Mouse (Mus musculus) layer of hippocampus, adult 8-10 months (tissue): ENCODE measurements around the gene Ccdc106. TPM values are rescaled to one million over a fixed set of nuclear protein-coding genes. Genes with fewer than 3 reads are reported as not detected.
"Not testable (repeated sequence)": the region's sequence is repeated elsewhere in the genome, so short reads cannot be mapped to it uniquely, and the experiment has no call there.

Source experiments
- DNase-seq, 2 experiments: peaks; one replicate each; pipeline ENCODE4 v3.0.0; 2022; ENCODE audit warnings: low spot score in 2 of 2
- total RNA-seq, 4 experiments: library from RNA; stranded (reverse); gene quantifications; 2 replicates each; pipeline ENCODE4 v1.2.4; 2022

Gene Ccdc106
- total RNA-seq, 4 experiments from 2014 or later: 45.2 to 65.9 (median 56.9) TPM

- peak in 1 of 2 experiments; percentile 73 for DNase-seq
Observed at GRCm38 (mm10) chr7:5051193-5052192, 31.1 kb downstream of the Ccdc106 start, which contains the start of gene Zfp580. Gene Zfp580 (plus strand): TSS chr7:5051538.

GRCm38 (mm10) chr7:5052438-5052837 is 32.1 kb downstream of the Ccdc106 start:
- DNase-seq: no peak

DNA sequence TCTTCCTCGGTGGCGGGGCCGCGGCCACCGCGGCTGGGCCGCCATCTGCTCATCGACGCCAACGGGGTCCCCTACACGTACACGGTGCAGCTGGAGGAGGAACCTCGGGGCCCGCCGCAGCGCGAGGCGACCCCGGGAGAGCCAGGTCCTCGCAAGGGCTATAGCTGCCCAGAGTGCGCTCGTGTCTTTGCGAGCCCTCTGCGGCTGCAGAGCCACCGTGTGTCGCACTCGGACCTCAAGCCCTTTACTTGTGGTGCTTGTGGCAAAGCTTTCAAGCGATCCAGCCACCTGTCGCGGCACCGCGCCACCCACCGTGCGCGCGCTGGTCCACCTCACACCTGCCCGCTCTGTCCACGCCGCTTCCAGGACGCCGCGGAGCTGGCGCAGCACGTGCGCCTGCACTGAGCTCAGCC is 32.6 kb downstream of the Ccdc106 start:
- no peak for DNase-seq

DNA sequence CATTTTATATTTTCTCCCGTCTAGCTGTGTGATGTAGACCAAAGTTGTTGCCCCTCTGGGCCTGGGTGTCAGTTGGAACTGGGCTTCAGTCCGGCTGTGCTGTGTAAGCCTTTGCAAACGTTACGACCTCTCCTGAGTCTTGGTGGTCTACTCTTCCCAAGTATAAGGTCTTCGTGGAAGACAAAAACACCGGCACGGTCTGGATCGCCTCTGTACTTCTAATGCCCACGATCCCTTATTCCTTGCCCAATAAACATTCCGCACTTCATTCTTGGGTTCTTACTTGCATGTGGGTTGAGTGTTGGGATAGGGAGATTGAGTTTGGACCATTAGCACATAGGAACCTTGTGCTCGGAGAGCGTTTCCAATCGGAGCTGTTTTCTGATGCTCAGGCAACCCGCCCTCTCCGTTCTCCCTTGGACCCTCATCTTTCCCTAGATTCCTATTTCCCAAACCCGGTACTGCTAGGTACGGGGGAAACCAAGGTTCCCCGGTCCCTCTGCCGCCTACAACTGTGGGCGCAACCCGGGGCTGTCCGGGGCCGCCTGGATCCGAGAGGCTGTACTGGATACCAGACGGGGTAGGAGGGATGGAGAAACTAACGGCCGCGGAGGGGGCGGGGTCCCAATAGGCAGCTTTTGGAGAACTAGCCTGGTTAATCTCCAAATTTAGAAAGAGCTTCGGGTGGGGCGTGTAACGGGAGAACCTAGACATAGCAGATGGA is 33.3 kb downstream of the Ccdc106 start:
- peak in 1 of 2 experiments; percentile 55 for DNase-seq

- peak in 1 of 2 experiments; percentile 49 for DNase-seq
Observed at GRCm38 (mm10) chr7:5056651-5057263, 36.4 kb downstream of the Ccdc106 start.

- no peak for DNase-seq
Observed at GRCm38 (mm10) chr7:5057381-5057780, 37.0 kb downstream of the Ccdc106 start.

DNA sequence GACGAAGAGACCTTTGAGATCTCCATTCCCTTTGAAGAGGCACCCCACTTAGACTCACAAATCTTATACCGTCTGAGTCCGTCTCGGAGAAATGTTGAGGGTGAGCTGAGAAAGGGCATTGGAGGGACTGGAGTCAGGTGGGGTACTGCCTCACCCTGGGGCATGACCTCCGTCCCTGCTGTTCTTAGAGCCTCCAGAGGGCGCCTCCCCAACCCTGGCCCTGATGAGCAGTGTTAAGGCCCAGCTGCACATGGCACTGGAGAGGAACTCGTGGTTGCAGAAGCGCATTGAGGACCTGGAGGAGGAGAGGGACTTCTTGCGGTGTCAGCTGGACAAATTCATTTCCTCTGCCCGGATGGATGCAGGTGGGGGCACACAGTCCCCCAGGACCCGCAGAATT is 37.5 kb downstream of the Ccdc106 start:
- no peak for DNase-seq

DNA sequence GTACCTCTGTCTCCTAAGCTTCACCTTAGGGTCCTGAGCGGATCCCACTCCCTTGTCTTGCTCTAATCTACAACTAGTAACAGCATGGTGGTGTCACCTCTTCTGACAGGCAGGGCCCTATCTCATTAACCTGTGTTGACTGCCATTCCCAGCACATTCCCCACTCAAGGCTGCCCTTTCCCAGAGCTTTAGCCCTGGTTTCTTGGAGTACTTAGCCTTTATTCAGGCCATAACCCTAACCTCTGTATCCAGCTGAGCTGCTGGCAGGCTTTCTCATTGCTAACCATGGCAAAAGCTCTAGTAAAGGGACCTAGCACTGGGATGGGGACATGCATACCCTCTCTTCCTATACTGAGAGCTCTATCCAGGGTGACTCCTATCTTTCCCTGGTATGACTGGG is 38.3 kb downstream of the Ccdc106 start:
- DNase-seq: no peak

DNA sequence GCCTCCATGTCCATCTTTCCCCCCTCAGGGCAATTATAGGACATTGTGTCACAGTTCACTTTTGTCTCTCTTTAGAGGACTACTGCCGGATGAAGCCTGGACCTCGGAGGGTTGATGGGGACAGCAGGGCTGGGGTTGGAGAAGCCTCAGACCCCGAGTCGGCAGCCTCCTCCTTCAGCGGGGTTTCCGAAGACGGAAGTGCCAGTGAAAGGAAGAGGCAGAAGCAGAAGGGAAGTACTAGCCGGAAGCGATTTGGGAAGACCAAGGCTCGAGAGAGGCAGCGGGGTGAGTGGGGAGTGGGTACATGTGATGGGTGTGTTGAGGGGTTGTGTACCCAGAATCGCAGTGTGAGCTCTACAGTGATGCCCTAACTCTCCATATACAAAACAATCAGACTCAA is 39.1 kb downstream of the Ccdc106 start:
- no peak for DNase-seq

DNA sequence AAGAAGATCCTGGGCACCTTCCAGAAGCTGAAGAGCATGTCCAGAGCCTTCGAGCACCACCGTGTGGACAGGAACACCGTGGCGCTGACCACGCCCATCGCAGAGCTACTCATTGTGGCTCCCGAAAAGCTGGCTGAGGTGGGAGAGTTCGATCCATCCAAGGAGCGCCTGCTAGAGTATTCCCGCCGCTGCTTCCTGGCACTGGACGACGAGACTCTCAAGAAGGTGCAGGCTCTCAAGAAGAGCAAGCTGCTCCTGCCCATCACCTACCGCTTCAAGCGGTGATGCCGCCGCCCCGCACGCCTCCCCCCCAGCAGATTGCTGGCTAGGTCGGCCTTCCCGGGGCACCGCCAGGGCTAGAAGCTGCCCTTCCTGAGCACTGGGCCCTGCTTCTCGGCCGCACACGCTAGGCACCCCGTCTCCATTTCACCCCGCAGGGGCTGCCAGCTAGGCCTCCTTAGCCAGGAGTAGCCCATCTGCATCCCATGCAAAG is 39.9 kb downstream of the Ccdc106 start:
- peak in 1 of 2 experiments; percentile 76 for DNase-seq

DNA sequence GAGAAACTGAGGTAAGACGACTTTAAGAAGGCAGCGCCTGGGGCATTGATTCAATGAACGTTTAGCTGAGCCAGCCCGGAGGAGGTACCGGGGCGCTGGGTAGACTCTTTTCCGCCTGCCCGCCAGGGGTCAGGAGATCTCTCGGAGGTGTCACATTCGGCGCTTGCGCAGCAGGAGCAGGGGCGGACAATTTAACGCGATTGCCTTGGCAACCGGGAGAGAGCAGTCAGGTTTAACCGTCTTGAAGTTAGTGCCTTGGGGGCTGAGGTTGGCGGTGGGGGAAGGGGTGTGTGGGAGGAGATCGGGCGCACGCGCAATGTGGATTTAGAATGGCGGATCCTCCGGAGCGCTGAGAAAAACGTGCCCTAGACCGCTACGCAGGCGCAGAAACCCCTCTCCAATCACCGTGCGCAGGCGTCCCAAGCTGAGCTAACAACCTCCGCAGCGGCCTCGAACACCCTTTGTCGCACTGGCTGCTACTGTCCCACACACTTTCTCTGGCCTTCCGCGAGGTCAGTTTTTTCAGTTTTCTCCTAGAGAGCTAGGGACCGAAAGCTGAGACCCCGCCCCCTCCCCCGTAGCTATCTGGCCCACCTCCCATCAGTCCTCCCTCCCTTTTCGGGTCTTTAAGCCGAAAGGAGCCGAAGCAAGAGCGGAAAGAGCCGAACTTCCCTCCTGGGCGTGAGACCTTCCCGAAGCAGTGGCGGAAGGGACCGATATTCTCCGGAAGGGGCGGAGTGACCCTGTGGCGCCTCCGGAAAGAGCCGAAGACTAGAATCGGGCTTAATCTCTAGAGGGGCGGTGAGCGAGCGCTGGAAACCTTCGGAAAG is 40.8 kb downstream of the Ccdc106 start:
- DNase-seq: peak; percentile 98 to 99

DNA sequence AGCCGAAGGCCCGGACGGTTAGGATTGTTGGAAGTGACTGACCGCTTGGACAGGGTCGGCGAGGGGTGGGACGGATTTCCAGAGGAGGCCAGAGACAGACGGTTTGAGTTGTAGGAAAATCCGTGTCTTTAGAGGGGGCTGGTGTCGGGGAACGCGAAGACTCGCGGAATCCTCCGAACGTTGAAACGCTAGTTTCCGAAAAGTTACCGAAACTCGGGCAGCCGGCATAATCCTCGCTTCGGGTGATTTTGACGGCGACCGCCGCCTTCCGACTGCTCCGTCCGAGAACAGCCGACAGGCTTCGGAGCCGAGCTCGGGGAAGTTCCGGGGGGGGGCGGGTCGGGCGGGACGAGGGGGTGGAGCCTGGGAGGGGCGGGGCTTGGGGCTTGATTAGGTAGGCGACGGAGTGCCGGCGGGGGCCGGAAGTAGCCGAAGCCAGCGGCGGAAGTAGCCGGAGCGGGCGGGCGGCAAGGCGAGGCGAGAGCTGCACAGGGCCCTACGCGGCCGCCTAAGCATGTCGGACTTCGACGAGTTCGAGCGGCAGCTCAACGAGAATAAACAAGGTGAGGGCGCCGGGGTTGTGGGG is 41.5 kb downstream of the Ccdc106 start, which contains the start of gene U2af2:
TSS of gene U2af2 (plus strand) at position 370 of the 586 bp plus-strand sequence.
- DNase-seq: peak; percentile 88 to 91

- DNase-seq: peak in 1 of 2 experiments; percentile 55
Observed at GRCm38 (mm10) chr7:5062360-5063001, 42.1 kb downstream of the Ccdc106 start.

DNA sequence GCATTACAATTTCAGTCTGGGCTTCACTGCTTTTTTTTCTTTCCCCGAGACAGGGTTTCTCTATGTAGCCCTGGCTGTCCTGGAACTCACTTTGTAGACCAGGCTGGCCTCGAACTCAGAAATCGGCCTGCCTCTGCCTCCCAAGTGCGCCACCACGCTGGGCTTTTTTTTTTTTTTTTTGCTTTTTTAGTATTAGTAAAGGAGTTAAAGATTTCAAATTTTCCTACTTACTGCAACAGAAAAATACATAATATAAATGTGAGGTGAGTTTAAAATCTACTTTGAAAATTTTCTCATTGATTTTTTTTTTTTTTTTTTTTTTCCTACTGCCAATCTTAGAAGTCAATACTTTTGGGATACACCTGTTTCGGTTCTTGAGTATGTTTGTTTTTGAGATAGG is 44.5 kb downstream of the Ccdc106 start:
- DNase-seq: no peak

DNA sequence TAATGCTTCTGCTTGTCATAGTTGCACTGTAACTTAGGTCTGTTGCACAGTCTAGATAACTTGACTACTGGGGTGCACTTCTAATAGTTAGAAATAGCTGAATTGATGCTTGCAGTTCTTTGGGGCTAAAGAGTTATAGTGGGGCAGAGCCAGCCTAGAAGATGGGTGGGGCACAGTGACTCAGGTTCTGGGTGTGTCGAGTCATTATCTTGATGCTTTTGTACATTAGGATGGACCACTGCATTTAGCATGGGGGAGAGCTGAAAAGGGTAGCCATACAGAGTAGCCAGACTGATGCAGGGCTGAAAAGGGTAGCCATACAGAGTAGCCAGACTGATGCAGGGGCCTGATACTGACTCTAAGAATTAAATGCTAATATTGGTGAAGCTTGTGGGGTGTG is 53.2 kb downstream of the Ccdc106 start:
- no peak for DNase-seq

DNA sequence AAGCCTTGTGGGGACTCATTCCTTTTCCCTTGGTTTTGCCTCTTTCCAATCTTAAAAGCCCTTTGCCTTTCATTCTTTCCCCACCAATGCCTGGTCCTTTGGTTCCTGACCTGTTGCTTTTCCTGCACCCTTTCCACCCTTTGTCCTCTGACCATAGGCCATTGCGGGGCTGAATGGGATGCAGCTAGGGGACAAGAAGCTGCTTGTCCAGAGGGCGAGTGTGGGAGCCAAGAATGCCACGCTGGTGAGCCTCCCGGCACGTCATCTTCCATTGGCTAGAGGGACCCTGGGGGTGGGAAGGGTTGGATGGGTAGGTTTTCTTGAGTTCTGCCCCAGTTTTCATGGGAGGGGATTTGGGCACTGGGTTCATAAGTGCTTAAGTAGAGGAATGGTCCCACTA is 54.6 kb downstream of the Ccdc106 start:
- no peak for DNase-seq

DNA sequence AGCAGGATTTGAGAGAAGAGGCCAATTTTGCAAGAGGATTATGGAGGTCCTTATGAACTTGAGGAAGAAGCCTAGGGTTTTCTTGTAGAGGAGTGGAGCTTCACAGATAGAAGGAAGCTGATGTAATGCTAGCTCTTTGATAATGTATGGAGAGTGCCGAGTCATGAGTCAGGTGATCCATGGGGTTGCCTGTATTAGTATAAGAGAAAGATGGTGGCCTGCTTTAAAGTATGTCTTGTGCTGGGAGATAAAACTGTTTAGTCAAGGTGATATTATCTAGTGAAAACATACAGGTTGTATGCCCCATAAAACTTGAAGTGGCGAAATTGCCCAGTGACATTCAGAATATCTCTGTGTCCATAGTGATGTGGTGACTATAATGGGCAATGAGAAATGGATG is 56.6 kb downstream of the Ccdc106 start:
- no peak for DNase-seq

- DNase-seq: not testable (repeated sequence)
Observed at GRCm38 (mm10) chr7:5079365-5080009, 59.1 kb downstream of the Ccdc106 start.
